Mouse (Mus musculus) kidney, adult 2 months (tissue): ENCODE data around the gene Eif2ak2. TPM values are rescaled to one million over a fixed set of nuclear protein-coding genes. Genes with fewer than 3 reads are reported as not detected.

Experiments used
- DNase-seq: peaks from one replicate; pipeline ENCODE4 v3.0.0; 2021
- H3K27ac ChIP-seq: fragments of 200-500 bp; 2 replicates; pipeline ENCODE4 v1.5.1; 2012; ENCODE audit warnings: low read depth, low read length, control low read depth, inconsistent platforms; ENCODE audit not compliant: insufficient read depth
- H3K27me3 ChIP-seq: fragments of 200-500 bp; replicated peaks from 2 replicates; pipeline ENCODE4 v1.6.1; 2012; ENCODE audit warnings: mild to moderate bottlenecking, moderate library complexity, low read length, inconsistent platforms; ENCODE audit not compliant: control insufficient read depth, insufficient read depth
- H3K36me3 ChIP-seq: fragments of 200-500 bp; 2 replicates; pipeline ENCODE4 v1.6.1; 2012; ENCODE audit warnings: mild to moderate bottlenecking, moderate library complexity, low read length, inconsistent platforms; ENCODE audit not compliant: control insufficient read depth, insufficient read depth
- H3K4me1 ChIP-seq: fragments of 200-500 bp; 2 replicates; pipeline ENCODE4 v1.6.1; 2011; ENCODE audit warnings: low read length; ENCODE audit not compliant: control insufficient read depth, insufficient read depth
- H3K4me3 ChIP-seq: fragments of 200-500 bp; 2 replicates; pipeline ENCODE4 v1.5.1; 2011; ENCODE audit warnings: mild to moderate bottlenecking, low read depth, low read length, control low read depth; ENCODE audit not compliant: insufficient read depth
- CTCF ChIP-seq: fragments of 200-500 bp; conservative IDR thresholded peaks from 2 replicates; pipeline ENCODE4 v1.5.1; 2011; ENCODE audit warnings: low read depth, mild to moderate bottlenecking, control low read depth, low read length, moderate library complexity, mixed read lengths; ENCODE audit not compliant: insufficient read depth, insufficient read length
- POLR2A ChIP-seq: fragments of 200-500 bp; IDR thresholded peaks from one replicate; pipeline ENCODE4 v1.6.1; 2011; ENCODE audit warnings: low read depth, low read length, control low read depth
- WGBS: fragments of 180-500 bp; shearing (Covaris S2); methylation state at CpG from one replicate; pipeline ENCODE4 v1.1.7; 2018; 5-methylcytosine and 5-hydroxymethylcytosine counted together
- polyA plus RNA-seq: library from polyadenylated mRNA; depleted of rRNA; stranded (reverse); fragments of >200 nt; gene quantifications from 2 replicates; pipeline ENCODE4 v1.2.3, GENCODE M21; 2012

The Eif2ak2 gene
- polyA plus RNA-seq, 1 experiment, result 5.6 TPM

- WGBS, result 81% methylated on average over 5 of the region's 5 CpGs
- H3K36me3 ChIP-seq, result no peaks in the 10 kb centered on the region
- H3K4me3 ChIP-seq, result no peak overlapping the region
- TF ChIP-seq CTCF (no peak), POLR2A (no peak)
- H3K27ac ChIP-seq, result no peak overlapping the region
- H3K4me1 ChIP-seq, result peaks cover 9% of the 10 kb centered on the region; the same call in 1 of the 2 replicates
- no peak for DNase-seq
- no peaks in the 10 kb centered on the region for H3K27me3 ChIP-seq
Measured at GRCm38 (mm10) chr17:78885286-78886065, 3.1 kb upstream of the Eif2ak2 start.

- 90% methylated on average over 4 of the region's 4 CpGs for WGBS
- Histone ChIP-seq H3K27ac (no peak overlapping the region), H3K4me1 (peaks cover 9% of the 10 kb centered on the region; the same call in 1 of the 2 replicates), H3K4me3 (no peak overlapping the region), H3K36me3 (no peaks in the 10 kb centered on the region), H3K27me3 (no peaks in the 10 kb centered on the region)
- TF ChIP-seq CTCF, result no peak
- TF ChIP-seq POLR2A, result no peak
- DNase-seq, result no peak
Measured at GRCm38 (mm10) chr17:78883291-78883690, 918 bp upstream of the Eif2ak2 start.

GRCm38 (mm10) chr17:78881878-78882304 lies 482 bp downstream of the Eif2ak2 start:
- 7% methylated on average over 7 of the region's 7 CpGs for WGBS
- no peak for TF ChIP-seq CTCF
- TF ChIP-seq POLR2A, result no peak
- H3K4me1 ChIP-seq, result peaks cover 9% of the 10 kb centered on the region; the same call in 1 of the 2 replicates
- peak overlapping the region; percentile 74; the same call in 1 of the 2 replicates for H3K27ac ChIP-seq
- H3K4me3 ChIP-seq, result peak overlapping the region; percentile 57
- no peaks in the 10 kb centered on the region; the same call in 1 of the 2 replicates for H3K36me3 ChIP-seq
- H3K27me3 ChIP-seq, result no peaks in the 10 kb centered on the region
- peak; percentile 17 for DNase-seq

GRCm38 (mm10) chr17:78873886-78874285 lies 8.5 kb downstream of the Eif2ak2 start:
- DNase-seq, result no peak
- no peak for TF ChIP-seq CTCF
- TF ChIP-seq POLR2A, result no peak
- peaks cover 1% of the 10 kb centered on the region; the same call in 1 of the 2 replicates for H3K36me3 ChIP-seq
- H3K4me3 ChIP-seq, result no peak overlapping the region
- H3K4me1 ChIP-seq, result no peaks in the 10 kb centered on the region
- 95% methylated on average over 6 of the region's 6 CpGs for WGBS
- no peaks in the 10 kb centered on the region for H3K27me3 ChIP-seq
- H3K27ac ChIP-seq, result no peak overlapping the region

DNA sequence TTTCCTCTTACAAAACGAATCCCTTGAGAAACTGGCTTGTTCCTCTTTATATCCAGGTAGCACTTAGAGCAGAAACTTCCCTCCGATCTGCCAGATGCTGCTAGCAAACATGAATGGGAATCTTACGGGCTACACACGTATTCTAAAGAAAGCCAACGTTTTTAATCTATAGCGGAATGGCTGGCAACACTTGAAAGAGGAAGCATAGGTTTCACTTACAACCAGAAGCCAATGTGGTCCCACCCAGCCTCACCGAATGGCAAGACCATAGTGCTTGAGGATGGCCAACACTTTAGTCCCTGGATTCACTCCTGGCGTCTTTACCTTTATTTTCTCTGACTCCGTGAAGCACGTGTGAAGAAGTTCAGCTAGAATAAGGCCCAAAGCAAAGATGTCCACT lies 26.1 kb downstream of the Eif2ak2 start:
- H3K36me3 ChIP-seq, result peaks cover 4% of the 10 kb centered on the region; the same call in 1 of the 2 replicates
- TF ChIP-seq CTCF, result no peak
- TF ChIP-seq POLR2A, result no peak

DNA sequence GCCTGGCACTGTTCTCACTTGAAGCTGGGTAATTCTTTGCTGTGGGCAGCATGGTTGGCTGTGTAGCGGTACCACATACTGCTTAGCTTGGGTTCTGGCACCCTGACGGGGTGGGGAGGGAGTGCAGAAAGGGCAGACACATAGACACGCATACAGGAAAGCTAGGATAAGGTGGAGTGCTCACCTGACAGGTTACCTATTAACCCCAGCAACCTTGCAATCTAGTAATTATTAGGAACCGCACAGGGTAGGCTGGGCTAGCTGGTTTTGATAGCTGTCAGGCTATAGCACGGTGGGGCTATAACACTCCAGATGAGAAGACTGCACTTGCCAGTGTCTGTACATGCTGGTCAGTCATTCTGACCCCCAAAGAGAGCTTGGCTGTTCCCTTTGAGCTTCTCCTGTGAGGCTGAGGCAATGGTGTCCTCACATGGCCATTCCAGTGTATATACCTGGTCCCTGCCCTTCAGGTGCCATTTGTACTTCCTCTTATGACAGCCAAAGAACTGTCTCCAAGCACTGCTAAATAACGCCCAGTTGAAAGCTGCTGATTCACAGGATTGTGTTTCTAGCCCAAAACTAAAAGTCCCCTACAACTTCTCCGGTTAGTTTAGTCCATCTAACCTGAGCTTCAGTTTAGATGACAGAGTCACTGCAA lies 40.0 kb downstream of the Eif2ak2 start:
- peaks cover 2% of the 10 kb centered on the region for H3K36me3 ChIP-seq
- H3K27ac ChIP-seq, result no peak overlapping the region
- no peak overlapping the region for H3K4me3 ChIP-seq
- no peaks in the 10 kb centered on the region for H3K4me1 ChIP-seq
- TF ChIP-seq POLR2A, result no peak
- no peak for TF ChIP-seq CTCF
- WGBS, result 66% methylated on average over 7 of the region's 7 CpGs
- DNase-seq, result no peak
- H3K27me3 ChIP-seq, result no peaks in the 10 kb centered on the region

More for the DNA sequence above, 26.1 kb downstream of the Eif2ak2 start:
- Histone ChIP-seq H3K4me3 (no peak overlapping the region), H3K4me1 (no peaks in the 10 kb centered on the region), H3K27ac (no peak overlapping the region), H3K27me3 (no peaks in the 10 kb centered on the region)
- no peak for DNase-seq
- WGBS, result 87% methylated on average over 10 of the region's 10 CpGs

DNA sequence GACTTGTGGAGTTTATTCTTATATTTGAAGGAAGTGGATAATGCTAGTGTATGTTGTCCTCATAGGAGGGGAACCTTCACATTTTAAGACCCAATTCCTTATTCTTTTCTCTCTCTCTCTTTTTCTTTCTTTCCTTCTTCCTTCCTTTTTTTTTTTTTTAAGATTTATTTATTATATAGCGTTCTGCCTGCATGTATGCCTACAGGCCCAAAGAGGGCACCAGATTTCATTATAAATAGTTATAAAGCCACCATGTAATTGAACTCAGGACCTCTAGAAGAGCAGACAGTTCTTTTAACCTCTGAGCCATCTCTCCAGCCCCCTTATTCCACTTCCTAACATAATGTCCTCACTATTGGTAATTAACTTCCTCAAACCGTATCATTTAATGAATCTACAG lies 46.3 kb downstream of the Eif2ak2 start:
- Histone ChIP-seq H3K27me3 (no peaks in the 10 kb centered on the region), H3K36me3 (peaks cover 1% of the 10 kb centered on the region), H3K4me3 (peak overlapping the region; percentile 69), H3K4me1 (no peaks in the 10 kb centered on the region; the same call in 1 of the 2 replicates), H3K27ac (no peak overlapping the region)
- no peak for DNase-seq
- 12% methylated on average over 2 of the region's 2 CpGs for WGBS
- TF ChIP-seq CTCF, result no peak
- no peak for TF ChIP-seq POLR2A
